Mouse (Mus musculus) adrenal gland, adult 8-10 months (tissue): Measurements from ENCODE around the gene Pbx3. TPM values are rescaled to one million over a fixed set of nuclear protein-coding genes. Genes with fewer than 3 reads are reported as not detected.

Experiments
- DNase-seq: peaks from one replicate; pipeline ENCODE4 v3.0.0; 2022
- total RNA-seq, 4 experiments: library from RNA; stranded (reverse); gene quantifications; 2 replicates each; pipeline ENCODE4 v1.2.4; 2022

Gene Pbx3
- total RNA-seq, 4 experiments from 2014 or later: 94.7 to 160 (median 117) TPM

DNA sequence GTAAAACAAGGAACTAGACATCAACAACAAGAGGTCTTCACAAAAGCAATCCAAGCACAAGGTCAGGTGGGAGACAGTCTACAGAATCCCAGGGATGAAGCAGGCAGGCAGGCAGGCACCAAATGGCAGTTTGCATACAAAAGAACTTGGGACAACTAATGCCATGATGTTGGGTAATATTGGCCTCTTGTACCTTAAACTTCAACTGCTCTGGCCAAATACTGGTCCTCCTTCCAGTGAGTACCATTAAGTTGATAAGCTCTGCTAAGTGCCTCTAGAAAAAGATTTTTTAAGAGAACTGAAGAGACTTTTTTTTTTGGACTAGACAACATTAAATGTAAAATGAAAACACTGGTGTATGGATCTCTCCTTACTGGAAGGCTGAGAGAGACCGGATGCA lies 83.2 kb downstream of the Pbx3 start:
- no peak for DNase-seq

DNA sequence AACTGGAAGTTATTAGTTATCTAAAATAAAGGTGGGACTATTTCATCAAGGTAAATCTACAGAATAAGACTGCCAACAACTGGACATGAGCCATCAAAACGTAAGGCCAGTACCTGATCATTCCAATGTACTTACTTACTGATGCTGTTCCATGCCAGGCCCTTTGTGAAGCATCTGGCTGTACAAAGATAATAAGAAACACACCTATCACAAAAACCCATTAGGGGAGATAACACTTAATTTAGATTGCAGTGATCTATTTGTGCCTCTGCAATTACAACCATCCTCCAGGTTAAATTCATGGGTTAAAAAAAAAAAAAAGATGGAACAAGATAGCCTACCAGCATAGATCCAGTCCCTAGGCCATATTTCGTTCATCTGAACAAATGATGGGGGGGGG lies 88.7 kb downstream of the Pbx3 start:
- DNase-seq: no peak

DNA sequence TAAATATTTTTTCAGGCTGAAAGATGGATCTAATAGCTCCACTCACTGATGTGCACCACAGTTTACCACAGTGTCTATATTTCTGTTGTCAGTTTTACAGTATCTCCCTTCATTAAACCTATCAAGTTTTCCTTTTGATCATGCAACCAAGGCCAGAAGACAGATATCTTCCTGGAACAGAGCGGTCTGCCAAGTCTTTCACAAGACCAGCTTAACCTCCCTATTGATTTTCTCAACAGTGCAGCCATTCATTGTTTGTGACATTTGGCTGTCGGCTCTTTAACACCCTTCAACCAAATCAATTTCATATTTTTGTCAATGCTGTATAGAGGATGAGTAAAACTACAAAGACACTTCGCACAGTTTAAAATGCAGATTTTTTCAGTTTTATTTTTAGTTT lies 91.9 kb downstream of the Pbx3 start:
- peak; percentile 39 for DNase-seq

DNA sequence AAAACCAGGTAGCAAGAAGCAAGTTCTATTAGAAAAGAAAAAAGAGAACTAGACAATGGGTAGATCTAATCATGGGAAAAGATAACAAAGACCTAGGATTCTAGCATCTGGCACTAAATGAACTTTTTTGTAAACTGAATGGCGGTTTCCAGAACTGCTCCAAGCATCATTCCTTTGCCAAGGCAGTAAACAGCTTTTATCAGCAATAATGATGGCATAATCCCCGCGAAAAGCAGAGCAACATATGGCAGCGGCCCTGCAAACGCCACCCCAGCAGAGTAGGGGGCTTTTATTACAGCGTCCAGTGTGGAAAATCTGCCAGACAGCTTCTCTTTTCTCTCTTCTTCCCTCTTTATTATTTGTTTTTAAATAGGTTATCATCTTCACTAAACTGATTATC lies 93.2 kb downstream of the Pbx3 start:
- no peak for DNase-seq

DNA sequence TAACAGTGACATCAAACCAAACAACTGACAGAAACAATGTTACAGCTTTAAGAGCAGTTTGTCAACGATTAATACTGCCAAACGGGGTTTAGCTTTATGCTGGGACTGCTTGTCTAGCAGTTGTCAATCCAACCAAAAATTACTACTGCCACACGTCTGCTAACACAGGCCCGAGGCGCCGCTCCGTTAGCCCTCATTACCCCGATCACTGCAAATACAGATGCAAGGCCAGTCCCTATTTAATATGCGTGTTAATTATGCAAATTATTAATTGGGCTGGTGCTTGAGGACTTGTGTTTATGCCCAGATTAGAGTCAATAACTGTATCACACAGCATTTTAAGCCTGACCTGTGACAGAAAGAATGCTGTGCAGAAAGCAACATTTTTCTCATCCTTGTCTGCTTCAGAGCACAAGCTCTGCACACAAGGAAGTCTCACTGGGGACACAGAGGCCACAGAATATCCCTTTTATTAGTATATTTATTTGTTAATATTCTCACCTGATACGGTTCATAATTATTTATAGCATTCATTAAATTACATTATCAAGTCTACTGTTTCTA lies 97.2 kb downstream of the Pbx3 start:
- no peak for DNase-seq

DNA sequence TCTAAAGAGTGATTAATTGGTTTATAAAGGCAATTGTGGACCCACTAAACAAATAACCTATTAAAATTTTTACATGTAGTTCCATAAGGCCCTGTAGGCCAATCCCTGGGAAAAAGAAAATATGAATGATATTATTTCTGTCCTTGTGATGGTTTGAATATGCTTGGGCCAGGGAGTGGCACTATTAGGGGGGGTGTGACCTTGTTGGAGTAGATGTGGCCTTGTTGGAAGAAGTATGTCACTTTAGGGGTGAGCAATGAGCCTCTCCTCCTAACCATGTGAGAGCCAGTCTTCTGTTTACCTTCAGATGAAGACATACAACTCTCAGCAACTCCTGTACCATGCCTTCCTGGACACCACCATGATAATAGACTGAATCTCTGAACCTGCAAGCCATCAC lies 110.9 kb downstream of the Pbx3 start:
- DNase-seq: peak; percentile 33

DNA sequence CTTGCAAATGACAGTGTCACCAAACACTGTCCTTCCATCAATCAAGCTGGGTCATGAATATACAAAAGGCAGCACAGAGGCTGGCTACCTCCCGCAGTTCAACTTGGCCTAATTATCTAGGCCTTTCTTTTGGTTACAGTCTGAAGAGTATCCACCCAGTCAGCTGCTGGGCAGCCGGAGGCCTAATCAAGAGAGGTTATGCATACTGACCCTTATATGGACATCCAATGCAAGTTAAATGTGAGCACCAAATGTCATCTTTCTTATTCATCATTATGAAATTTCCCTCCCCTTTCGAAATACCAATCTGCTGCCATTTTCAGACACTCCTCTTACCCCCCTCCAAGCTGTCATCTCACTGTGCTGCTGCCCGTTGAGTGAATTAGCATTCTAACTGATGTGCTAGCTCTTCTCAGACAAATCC lies 112.3 kb downstream of the Pbx3 start:
- no peak for DNase-seq

DNA sequence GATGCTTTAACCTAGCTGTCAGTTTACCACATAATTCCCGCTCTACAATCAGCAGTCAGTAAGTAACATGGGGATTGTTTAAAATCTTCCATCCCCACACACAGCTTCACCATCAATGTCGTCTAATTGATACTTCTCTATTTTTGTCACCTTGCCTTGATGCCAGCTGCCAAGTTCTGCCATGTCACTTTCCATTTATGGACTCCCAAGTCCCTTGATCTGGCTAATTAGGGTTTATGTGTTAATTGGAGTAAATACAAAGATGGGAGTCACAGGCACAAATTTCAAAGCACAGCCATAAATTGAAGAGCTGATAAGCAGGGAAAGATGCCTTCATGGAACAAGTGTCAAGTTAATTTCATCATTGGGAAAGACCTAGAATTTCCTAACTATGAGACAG lies 114.7 kb downstream of the Pbx3 start:
- DNase-seq: no peak

DNA sequence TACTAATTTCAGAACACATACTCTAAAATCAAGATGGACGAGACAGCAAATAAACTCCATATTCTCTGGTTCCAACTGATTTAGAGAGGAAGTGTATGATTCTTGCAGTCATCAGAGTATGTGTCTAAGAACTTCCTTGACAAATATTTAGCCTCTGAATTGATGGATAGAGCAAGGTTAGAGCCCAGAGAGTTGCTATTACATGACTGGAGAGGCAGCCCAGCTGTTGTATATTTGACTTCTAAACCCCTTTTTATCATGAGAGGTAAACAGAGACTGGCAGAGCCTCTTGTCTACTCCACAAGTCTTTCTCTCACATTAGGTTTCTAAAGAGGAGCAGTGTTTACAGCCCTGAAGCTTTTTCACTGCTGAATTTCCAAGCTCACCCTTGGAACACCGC lies 115.3 kb downstream of the Pbx3 start:
- no peak for DNase-seq

DNA sequence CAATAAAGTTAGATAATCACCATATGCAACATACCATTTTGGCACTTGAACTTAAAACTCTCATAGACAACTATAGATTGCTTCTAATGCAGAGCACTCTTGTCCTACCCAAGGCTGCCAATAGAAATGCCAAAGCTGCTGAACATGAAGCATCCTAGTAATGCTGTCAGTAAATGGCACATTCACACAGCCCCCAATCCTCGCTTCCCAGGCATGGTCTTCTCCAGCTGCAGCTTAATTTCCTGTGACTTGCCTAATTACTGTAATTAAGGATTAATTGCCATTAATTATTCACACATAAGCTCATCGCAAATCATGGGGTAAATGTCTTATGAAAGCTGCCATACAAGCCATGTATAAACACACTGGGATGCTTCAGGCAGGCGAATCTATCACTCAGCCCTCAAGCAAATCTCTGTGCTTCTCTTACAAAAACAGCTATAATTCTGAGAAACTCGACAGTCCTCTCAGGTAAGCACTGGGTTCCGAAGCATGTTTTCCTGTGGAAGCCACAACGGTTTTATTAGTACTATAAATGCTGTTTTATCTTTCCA lies 116.9 kb downstream of the Pbx3 start:
- DNase-seq: no peak

DNA sequence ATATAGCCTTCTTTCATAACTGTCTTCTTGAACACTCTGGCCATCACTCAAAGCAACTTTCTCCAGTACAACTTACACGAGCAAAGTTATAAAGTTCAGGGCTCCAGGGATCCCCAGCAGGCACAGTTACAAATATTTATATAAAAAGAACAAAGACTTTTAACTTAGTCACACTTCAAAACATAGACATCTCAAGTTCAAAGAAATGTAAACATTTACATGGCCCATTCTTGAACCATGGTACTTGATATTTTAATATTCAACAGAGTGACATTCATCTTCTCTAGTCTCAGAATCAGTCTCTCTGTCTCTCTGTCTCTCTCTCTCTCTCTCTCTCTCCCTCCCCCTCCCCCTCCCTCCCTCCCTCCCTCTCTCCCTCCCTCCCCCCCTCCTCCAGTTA lies 119.3 kb downstream of the Pbx3 start:
- DNase-seq: no peak

DNA sequence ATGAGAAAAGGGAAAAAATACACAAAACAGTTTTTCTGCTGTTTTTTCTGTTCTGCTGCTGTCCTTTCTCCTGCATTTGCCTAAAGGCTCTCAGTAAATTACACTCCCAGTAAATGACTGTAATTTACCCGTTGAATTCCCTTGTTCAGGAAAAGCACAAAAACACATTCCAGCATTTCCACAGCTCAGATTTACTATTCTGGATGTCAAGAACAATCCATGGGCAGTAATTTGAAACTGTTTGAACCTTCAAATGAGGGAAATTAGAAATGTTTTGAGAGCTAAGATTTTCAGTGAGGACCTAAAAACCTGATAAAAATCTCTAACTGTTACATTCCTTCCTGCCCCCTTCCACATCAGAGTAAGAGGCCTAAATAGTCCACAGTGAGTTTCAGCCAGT lies 119.8 kb downstream of the Pbx3 start:
- no peak for DNase-seq

DNA sequence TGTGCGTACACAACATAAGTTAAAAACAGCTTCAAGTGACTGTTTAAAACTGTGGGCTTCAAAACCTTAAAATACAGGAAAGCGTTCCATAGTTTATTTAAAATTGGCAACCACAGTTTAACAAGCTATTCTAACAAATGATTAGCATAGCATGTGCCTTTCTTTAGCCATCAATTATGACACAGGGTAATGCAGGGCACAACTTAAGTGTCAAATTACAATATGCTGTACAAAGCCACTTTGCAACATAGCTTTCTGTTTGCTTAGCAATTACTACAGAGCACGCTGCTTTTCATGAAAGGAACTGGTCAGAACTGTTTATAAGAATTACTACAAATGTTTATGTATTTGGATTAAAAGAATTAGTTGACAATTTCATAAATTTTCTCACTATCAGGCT lies 120.7 kb downstream of the Pbx3 start:
- DNase-seq: no peak

DNA sequence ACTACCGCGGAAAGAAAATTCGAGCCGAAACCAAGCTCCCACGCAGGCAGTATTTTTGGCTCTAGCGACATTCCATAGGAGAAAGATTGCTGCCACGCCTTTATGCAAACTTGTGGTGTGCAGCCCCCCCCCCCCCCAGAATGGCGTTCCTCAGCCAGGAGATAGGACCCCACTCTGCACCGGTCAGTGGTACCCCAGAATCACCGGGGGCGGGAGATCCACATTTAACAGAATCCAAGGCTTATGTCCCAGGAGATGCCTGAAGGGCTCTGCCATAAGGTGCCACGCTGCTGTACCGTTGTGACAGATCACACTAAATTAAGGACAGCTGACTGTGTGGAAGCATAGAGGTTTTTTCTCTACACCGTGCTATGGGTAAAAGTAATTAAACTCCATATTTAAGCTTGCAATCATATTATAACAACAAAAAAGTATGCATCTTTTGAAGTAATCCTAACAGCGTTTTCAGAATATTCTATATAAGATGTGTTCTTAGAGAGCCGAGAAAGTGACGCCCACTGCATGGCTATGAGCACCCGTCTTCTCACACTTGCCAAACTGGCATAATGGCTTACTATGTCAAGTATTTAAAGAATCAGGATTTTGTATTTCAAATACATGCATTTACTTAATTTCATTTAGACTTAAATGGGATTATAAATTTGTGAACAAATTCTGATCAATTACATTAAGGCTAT lies 122.8 kb downstream of the Pbx3 start:
- no peak for DNase-seq

DNA sequence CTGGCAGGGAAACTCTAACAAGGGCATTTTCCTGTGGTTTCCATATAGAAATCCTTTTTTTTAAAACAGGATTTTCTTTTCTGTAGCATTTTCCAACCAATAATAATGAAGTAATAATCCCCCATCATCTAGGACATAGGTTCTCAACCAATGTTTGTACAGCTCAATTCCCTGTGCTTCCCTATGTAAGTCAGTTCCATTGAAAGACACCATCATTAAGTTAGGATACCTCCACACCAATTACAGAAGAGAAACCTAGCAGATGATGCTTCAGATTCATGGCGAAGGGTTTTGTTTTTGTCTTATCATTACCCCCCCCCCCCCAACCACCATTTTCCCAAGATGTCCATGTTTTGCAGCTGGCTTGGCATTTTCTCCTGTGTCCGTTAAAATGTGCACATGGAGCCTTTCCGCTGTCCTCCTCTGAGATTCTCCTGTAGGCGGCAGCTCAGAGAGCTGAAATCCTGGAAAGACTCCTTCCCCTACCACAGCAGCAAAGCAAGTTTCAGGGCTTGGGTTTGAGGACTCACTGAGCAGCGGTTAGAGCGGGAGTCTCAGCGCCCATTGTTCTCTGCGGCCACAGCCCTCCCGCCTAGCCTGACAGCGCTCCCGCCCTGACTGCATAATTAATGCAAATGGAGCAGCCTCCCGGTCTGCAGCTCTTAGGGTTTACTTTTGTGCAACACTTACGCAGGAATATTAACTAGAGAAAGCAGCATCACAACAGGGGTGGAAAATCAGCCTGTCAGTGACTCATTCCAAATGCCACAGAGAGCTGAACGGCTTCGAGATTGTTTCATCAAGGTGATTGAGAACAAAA lies 123.6 kb downstream of the Pbx3 start:
- peak; percentile 40 for DNase-seq

DNA sequence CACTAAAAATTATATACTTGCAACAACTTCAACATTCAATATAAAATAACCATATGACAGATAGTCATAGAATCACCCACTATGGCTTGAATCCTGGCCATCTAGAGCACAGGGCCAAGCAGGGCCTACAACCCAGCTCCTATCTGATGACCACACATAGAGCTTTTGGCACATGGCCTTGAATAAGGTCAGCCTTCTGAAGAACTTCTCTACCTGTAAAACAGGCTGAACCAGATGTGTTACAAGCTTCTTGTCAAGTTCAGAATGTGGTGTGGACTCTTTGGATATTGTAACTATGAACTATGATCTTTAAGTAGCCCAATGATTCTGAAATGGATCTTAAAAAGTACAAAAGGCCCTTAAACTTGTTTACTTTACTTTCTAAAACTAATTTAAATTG lies 132.1 kb downstream of the Pbx3 start:
- DNase-seq: no peak

DNA sequence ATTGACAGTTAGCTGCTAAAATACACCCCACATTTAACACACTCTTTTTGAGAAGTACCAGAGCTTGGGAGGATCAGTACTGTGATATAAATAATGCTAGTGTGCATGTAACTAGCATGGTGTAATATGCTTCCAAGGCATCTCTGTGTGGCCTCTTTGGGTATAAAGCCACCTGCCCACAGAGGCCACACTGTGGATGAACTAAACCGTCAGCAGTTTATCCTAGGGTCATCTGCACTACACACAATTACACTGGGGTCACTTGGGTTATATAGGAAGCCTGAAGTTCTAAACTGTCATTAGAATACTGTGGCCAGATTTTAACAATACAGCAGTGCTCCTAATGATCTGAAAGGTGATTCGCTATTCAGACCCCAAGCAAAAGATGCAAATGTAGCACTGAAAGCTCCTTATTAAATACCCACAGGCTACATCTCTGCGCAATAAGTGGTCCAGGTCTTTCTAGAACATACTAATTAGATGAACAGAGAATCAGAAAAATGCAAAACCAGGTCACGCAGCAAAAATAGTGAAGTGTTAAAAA lies 133.6 kb downstream of the Pbx3 start:
- no peak for DNase-seq

DNA sequence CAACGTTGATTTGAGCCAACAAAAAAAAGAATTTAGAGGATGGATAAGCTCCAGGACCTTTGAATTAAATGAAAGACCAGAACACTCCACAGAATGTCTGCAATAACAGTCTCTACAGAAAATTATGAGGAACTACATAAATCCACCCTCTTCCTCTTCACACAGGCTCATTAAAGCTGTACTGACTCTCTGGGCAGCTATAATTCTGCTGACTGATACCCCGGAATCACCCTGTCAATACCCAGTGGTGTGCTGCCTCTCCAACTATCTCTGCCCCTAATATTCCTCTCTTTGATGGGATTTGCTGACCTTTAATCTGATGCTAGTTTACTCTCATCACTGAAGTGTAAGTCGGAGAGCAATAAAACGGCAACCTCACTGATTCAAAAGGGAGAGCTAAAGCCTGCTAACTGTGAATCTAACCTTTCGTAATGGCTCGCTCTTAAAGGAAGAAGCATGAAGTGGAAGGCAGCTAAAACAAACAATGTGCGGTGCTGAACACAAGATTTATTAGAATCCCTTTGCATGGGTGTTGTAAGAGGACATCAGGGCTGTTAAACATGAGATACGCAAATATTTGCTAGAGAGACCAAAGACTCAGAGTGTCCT lies 137.4 kb downstream of the Pbx3 start:
- DNase-seq: no peak

DNA sequence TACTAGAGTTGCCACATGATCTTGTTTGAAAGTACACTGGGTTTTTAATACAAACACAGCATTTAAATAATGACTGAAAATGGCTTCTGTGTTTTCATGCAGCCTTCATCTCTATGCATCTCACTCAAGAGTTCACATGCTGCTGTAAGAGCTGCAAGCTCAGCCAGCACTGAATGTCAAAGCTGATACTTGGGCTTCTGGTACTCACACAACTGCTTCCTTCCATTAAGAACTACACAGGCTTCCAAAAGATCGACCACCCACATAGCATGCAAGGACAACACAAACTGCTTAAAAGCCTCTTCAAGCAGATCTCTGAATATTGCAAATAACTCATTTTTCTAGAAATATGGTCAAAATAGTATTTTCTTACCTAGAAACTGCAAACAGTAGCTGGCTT lies 138.7 kb downstream of the Pbx3 start:
- no peak for DNase-seq

DNA sequence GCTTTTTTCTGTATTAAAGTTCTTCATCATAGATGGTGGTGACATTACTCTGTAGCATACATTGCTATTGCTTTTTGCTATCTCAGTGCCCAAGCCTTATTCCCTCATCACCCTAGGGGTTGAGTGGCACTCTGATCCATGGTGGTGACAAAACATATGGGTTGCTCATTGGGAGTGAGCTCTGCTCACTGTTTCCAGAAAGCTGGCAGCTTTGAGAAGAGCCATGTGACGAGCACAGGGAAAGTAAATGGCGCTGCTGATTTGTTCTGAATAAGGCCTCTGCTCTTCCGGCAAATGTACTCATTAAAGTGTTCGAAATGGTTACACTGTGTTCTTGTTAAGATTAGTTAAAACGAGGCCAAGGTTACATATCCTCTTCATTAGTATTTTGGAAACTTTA lies 139.7 kb downstream of the Pbx3 start:
- no peak for DNase-seq

DNA sequence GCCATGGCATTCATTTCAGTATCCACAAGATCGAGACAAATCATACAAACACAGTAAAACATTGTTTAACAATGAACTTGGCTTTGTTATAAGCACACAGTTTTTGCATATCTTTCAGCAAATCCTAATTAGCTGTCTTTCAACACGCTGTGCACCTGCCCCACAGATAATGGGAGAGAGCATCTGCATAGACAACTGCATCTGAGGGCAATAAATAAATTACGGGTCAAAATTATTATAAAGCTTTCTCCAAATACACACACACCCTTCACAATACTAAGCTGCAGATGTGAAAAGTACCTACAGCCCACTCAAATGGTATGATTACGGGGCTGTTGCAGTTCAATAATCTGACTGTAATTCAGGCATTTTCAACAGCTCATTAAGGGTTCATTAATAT lies 145.3 kb downstream of the Pbx3 start:
- no peak for DNase-seq

DNA sequence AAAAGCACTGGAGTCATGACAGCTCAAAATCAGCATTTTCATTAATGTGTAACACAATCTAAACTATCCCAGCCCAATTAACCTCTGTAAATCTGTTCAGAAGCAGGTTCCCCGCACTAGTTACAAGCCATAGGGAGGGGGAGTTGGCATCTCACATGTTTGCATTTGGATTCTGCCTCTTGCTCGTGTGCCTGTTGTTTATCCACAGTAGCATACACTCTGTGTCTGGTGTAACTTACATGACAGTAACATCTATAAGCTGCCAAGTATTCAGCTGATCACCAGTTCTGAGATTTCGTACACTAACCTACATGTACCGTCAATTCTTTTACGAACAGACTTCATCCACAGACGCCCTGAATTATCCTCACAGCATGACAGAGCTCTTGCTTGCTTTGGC lies 147.5 kb downstream of the Pbx3 start:
- DNase-seq: no peak

DNA sequence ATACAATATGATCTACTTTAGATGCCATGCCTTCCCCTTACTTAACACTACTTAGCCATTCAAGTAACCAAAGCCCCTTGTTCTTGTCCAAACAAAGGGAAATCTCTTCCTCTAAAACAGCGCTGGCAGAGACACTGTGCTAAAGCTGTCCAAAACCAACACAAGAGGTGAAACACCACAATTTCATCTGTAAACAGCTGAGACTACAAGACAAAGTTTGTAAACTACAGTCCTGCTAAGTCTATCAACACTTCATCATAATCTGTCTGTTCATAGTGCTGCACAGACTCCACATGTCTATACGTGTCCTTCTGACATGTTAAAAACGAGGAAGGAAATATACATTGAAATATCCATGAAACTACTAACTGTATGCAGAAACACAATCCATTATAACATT lies 151.5 kb downstream of the Pbx3 start:
- DNase-seq: no peak
